Mouse (Mus musculus) liver, embryonic 11.5 days (tissue): ENCODE results near the gene Lgals3bp. TPM values are rescaled to one million over a fixed set of nuclear protein-coding genes. Genes with fewer than 3 reads are reported as not detected.

Experiments
- ATAC-seq: fragments of 200-750 bp; cut with Nextera tagmentation; replicated peaks from 2 replicates; pipeline ENCODE4 v1.8.0; 2017; ENCODE audit warnings: moderate number of reproducible peaks, mild to moderate bottlenecking, moderate TSS enrichment, moderate library complexity; ENCODE audit not compliant: low FRiP score
- DNase-seq: peaks from one replicate; pipeline ENCODE4 v3.0.0-alpha.2; 2017; ENCODE audit warnings: low spot score
- H3K27ac ChIP-seq: fragments of 300-500 bp; sonication (generic); 2 replicates; pipeline ENCODE4 v1.5.1; 2014; ENCODE audit warnings: mild to moderate bottlenecking, low read depth, low read length, control low read depth
- H3K27me3 ChIP-seq: fragments of 300-500 bp; sonication (generic); replicated peaks from 2 replicates; pipeline ENCODE4 v1.6.1; 2014; ENCODE audit warnings: low read length, mixed read lengths; ENCODE audit not compliant: control insufficient read depth, insufficient read depth
- H3K36me3 ChIP-seq: fragments of 300-500 bp; sonication (generic); 2 replicates; pipeline ENCODE4 v1.6.1; 2014; ENCODE audit warnings: mild to moderate bottlenecking, low read length, moderate library complexity, mixed read lengths; ENCODE audit not compliant: control insufficient read depth, insufficient read depth
- H3K4me1 ChIP-seq: fragments of 300-500 bp; sonication (generic); replicated peaks from 2 replicates; pipeline ENCODE4 v1.6.1; 2014; ENCODE audit warnings: low read length, mixed read lengths; ENCODE audit not compliant: control insufficient read depth, insufficient read depth
- H3K4me2 ChIP-seq: fragments of 300-500 bp; sonication (generic); 2 replicates; pipeline ENCODE4 v1.6.1; 2014; ENCODE audit warnings: mild to moderate bottlenecking, control low read depth, moderate library complexity
- H3K4me3 ChIP-seq: fragments of 300-500 bp; sonication (generic); 2 replicates; pipeline ENCODE4 v1.5.1; 2014; ENCODE audit warnings: low read depth, low read length, control low read depth
- H3K9ac ChIP-seq: fragments of 300-500 bp; sonication (generic); 2 replicates; pipeline ENCODE4 v1.6.1; 2014; ENCODE audit warnings: low read depth, low read length, control low read depth
- H3K9me3 ChIP-seq: fragments of 300-500 bp; sonication (generic); 2 replicates; pipeline ENCODE4 v1.6.1; 2016; ENCODE audit warnings: low read length, inconsistent platforms, mixed read lengths; ENCODE audit not compliant: control insufficient read depth
- WGBS: fragments of 180-500 bp; shearing (Covaris S2); extraction: QIAGEN DNeasy Blood & Tissue Kit; methylation state at CpG from one replicate; pipeline ENCODE4 v1.1.7; 2014; 5-methylcytosine and 5-hydroxymethylcytosine counted together
- polyA plus RNA-seq: library from polyadenylated mRNA; unstranded; fragments of >200 nt; fragmentation: Nextera tagmentation; extraction: Ambion mirVana; gene quantifications from 2 replicates; pipeline ENCODE4 v1.2.1, GENCODE M21; 2014

The Lgals3bp gene
- 23.3 and 27.8 TPM in 2 replicates for polyA plus RNA-seq

DNA sequence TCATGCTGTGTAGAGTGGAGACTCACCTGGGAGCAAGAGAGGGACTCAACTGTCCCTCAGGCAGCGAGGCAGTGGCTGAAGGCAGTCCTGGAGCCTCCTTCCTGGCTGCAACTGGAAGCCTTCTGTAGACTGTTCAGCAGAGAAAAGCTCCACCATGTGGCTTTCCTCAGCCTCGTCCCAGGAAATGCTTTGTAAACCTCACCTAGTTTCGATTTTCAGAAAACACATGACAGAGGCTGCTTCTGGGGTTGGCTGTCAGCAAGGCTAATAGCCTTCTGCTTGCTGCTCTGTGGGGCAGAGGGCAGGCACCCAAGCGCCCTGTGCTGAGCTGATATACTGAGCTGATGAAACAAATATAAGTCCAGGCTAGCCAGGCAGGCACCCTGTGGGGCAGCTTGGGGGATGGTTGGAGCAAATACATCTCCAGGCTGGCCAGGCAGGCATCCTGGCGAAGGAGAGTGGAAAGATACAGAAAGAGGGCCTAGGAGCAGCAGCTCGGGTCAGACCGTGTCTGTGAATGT lies at the start of gene Lgals3bp:
Gene Lgals3bp (minus strand): TSS at position 333 of the 521 bp plus-strand sequence.
- peaks cover 6% of the 10 kb centered on the region for H3K36me3 ChIP-seq
- peak within 1 kb of the TSS; percentile 44 for H3K9ac ChIP-seq
- WGBS: 41% methylated on average over 7 of the region's 7 CpGs
- H3K9me3 ChIP-seq: no peaks in the 10 kb centered on the region
- H3K27ac ChIP-seq: peak within 1 kb of the TSS; percentile 73
- no peaks in the 10 kb centered on the region for H3K27me3 ChIP-seq
- peak within 1 kb of the TSS; percentile 19; the same call in 1 of the 2 replicates for H3K4me3 ChIP-seq
- ATAC-seq (peak; percentile 56), DNase-seq (peak; percentile 47)
- H3K4me2 ChIP-seq: peak within 1 kb of the TSS; percentile 52
- peaks cover 29% of the 10 kb centered on the region for H3K4me1 ChIP-seq

DNA sequence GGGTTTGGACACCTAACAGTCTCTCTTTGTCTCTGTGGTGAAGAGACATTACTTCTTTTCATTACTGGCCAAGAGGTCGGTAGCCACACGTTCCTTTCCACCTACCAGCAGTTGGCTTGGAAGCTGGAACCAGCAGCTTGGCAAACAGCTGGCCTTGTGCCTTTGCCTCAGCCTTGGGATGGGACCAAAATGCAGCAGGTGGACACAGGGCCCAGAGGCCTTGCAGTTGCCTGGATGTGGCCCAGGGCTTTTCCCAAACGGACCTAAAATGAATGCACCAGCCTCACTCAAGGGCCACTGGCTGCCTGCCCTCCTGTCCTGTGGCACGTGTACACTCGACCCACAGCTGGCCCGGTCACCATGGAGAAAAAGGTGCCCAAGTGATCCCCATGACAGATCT lies 49.3 kb upstream of the Lgals3bp start:
- no peak overlapping the region for H3K9ac ChIP-seq
- no peaks in the 10 kb centered on the region; the same call in 1 of the 2 replicates for H3K4me1 ChIP-seq
- DNase-seq (no peak), ATAC-seq (no peak)
- no peak overlapping the region for H3K4me3 ChIP-seq
- H3K36me3 ChIP-seq: no peaks in the 10 kb centered on the region
- no peaks in the 10 kb centered on the region for H3K27me3 ChIP-seq
- H3K4me2 ChIP-seq: no peak overlapping the region
- H3K27ac ChIP-seq: no peak overlapping the region
- H3K9me3 ChIP-seq: no peaks in the 10 kb centered on the region
- 80% methylated on average over 6 of the region's 6 CpGs for WGBS

DNA sequence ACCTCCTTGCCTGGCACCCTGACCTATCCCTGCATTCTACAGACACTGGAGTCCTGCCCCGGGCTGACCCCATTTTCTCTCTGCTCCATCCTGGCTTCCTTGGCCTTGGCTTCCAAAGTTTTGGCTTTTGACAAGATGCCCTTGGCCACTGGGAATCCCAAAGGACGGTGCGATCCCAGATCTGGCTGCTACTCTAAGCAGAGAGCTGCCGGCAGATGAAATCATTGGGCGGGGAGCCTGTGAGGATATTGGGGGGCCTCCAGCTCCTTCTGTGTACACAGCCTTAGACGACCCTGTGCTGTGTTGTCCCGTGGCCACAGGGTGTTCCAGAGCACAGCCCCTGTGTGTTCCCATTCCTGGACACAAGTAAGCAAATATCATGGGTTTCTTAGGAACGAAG lies 46.5 kb upstream of the Lgals3bp start:
- WGBS: 88% methylated on average over 8 of the region's 8 CpGs
- DNase-seq (no peak), ATAC-seq (no peak)
- Histone ChIP-seq H3K27me3 (peaks cover 5% of the 10 kb centered on the region), H3K9ac (no peak overlapping the region), H3K4me1 (no peaks in the 10 kb centered on the region; the same call in 1 of the 2 replicates), H3K36me3 (no peaks in the 10 kb centered on the region), H3K4me2 (no peak overlapping the region), H3K27ac (no peak overlapping the region), H3K9me3 (no peaks in the 10 kb centered on the region), H3K4me3 (no peak overlapping the region)

DNA sequence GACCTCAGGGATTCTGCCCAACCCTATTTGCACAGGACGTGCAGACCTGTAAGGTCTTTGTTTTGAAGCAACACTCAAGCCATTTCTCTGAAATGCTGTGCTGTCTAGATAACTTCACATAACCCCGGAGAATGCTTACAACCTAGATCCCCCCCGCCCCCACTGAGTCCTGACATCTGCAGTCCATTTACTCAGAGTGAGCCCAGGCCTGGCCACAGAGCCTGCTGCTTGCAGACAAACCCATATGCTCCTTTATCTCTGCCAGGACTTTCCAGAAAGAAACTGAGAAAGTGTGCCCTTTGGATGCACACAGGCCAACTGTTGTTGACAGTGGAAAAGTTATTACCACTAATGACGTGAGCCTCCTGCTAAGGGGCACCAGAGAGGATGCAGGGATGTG lies 45.5 kb upstream of the Lgals3bp start:
- H3K4me3 ChIP-seq: no peak overlapping the region
- H3K9me3 ChIP-seq: no peaks in the 10 kb centered on the region
- no peak for DNase-seq
- H3K4me1 ChIP-seq: no peaks in the 10 kb centered on the region; the same call in 1 of the 2 replicates
- no peak overlapping the region for H3K4me2 ChIP-seq
- no peaks in the 10 kb centered on the region for H3K36me3 ChIP-seq
- no peak overlapping the region for H3K9ac ChIP-seq
- H3K27ac ChIP-seq: no peak overlapping the region
- WGBS: 54% methylated on average over 4 of the region's 4 CpGs
- peaks cover 5% of the 10 kb centered on the region for H3K27me3 ChIP-seq
- ATAC-seq: no peak

GRCm38 (mm10) chr11:118445843-118446242 lies 44.0 kb upstream of the Lgals3bp start:
- no peak overlapping the region for H3K27ac ChIP-seq
- peaks cover 5% of the 10 kb centered on the region for H3K27me3 ChIP-seq
- no peaks in the 10 kb centered on the region; the same call in 1 of the 2 replicates for H3K4me1 ChIP-seq
- no peak overlapping the region for H3K9ac ChIP-seq
- ATAC-seq (no peak), DNase-seq (peak; percentile 69)
- H3K4me2 ChIP-seq: no peak overlapping the region
- no peaks in the 10 kb centered on the region for H3K9me3 ChIP-seq
- whole genome bisulfite sequencing: 24% methylated on average over 3 of the region's 3 CpGs
- no peaks in the 10 kb centered on the region for H3K36me3 ChIP-seq
- H3K4me3 ChIP-seq: no peak overlapping the region

GRCm38 (mm10) chr11:118443201-118443970 lies 41.5 kb upstream of the Lgals3bp start:
- Histone ChIP-seq H3K36me3 (no peaks in the 10 kb centered on the region), H3K27ac (no peak overlapping the region), H3K27me3 (peaks cover 5% of the 10 kb centered on the region), H3K9me3 (no peaks in the 10 kb centered on the region), H3K4me2 (no peak overlapping the region), H3K9ac (no peak overlapping the region), H3K4me1 (no peaks in the 10 kb centered on the region; the same call in 1 of the 2 replicates), H3K4me3 (no peak overlapping the region)
- ATAC-seq (peak; percentile 34), DNase-seq (peak; percentile 68)
- 31% methylated on average over 11 of the region's 11 CpGs for WGBS

- H3K27me3 ChIP-seq: peaks cover 5% of the 10 kb centered on the region
- no peak overlapping the region for H3K9ac ChIP-seq
- no peaks in the 10 kb centered on the region for H3K9me3 ChIP-seq
- H3K4me2 ChIP-seq: no peak overlapping the region
- no peak overlapping the region for H3K4me3 ChIP-seq
- ATAC-seq: no peak
- no peak overlapping the region for H3K27ac ChIP-seq
- 62% methylated on average over 13 of the region's 13 CpGs for WGBS
- DNase-seq: no peak
- H3K36me3 ChIP-seq: no peaks in the 10 kb centered on the region
- H3K4me1 ChIP-seq: no peaks in the 10 kb centered on the region
These were observed 40.8 kb upstream of the Lgals3bp start for GRCm38 (mm10) chr11:118442691-118443090.

DNA sequence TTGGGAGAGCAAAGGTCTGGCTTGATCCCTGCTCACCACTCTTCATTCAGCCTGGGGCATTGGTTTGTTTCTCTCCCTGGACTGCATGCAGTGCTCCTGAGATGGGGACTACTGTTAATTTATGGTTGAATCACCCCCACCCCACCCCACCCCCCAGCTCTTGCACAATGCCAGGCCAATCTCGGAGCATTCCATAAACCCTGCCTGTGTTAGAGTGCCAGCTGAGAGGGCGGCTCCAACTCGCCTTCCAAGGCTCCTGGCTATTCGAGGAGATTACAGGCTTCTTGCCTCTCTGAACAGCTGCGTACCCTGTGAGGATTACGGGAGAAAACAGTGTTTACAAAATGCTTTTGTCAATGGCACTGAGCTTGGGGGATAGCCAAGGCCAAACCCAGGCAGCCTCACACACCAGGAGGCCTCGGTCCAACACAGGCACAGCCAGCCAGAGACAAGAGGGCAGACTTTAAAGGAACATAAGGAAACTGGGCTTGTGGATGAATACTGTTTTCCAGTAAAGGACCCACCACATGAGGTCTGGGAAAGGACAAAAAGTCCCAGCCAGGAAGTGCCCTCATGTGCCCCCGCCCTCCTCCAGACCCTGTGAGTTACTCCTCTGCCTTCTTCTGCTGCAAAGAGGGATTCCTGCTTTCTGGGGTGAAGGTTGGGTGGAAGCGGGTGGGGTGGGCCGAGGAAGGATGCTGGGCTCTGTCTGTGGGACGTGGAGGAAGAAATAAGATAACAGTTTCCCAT lies 36.9 kb upstream of the Lgals3bp start:
- H3K27ac ChIP-seq: 0 out of 2 replicates have a peak overlapping the region, but pooled peaks have one; percentile 15
- WGBS: 47% methylated on average over 11 of the region's 11 CpGs
- ATAC-seq: no peak
- peaks cover 3% of the 10 kb centered on the region; the same call in 1 of the 2 replicates for H3K4me1 ChIP-seq
- H3K36me3 ChIP-seq: no peaks in the 10 kb centered on the region
- no peak overlapping the region for H3K4me2 ChIP-seq
- no peaks in the 10 kb centered on the region for H3K27me3 ChIP-seq
- H3K9me3 ChIP-seq: no peaks in the 10 kb centered on the region
- no peak overlapping the region for H3K4me3 ChIP-seq
- no peak overlapping the region for H3K9ac ChIP-seq
- no peak for DNase-seq
